Mouse (Mus musculus): Measurements from ENCODE around the gene Lcn5.
"Not testable (repeated sequence)": the region's sequence is repeated elsewhere in the genome, so short reads cannot be mapped to it uniquely, and the experiment has no call there.

- not testable (repeated sequence) for TF ChIP-seq USF1 (IDR thresholded peaks at IDR 0.05; ENCODE audit: low read depth); CTCF (IDR thresholded peaks at IDR 0.05; ENCODE audit: control insufficient read depth, insufficient read depth, insufficient read length); CEBPB (IDR thresholded peaks at IDR 0.05; ENCODE audit: low read depth)
These were observed 52.0 kb downstream of the Lcn5 start for GRCm38 (mm10) chr2:25709791-25710190.
